Mouse (Mus musculus) brain, embryonic 14.5 days (tissue): ENCODE measurements at regions not wholly inside any gene's neighbourhood (a gene's known extent, or its start where the extent isn't known, plus 50 kb on each side); places are given as distances from the start of the nearest gene placed in this dataset.

Experiments used
- CTCF ChIP-seq: fragments of 200-500 bp; IDR thresholded peaks from 2 replicates; pipeline ENCODE4 v1.5.1; 2012; ENCODE audit warnings: inconsistent platforms, mild to moderate bottlenecking, moderate library complexity, borderline replicate concordance; ENCODE audit not compliant: insufficient read depth, insufficient read length; ENCODE audit errors: extremely low read depth
- POLR2A ChIP-seq: fragments of 200-500 bp; IDR thresholded peaks from 2 replicates; pipeline ENCODE4 v1.6.1; 2012; ENCODE audit warnings: mild to moderate bottlenecking, inconsistent platforms, borderline replicate concordance; ENCODE audit not compliant: poor library complexity, insufficient read depth, insufficient read length, severe bottlenecking; ENCODE audit errors: extremely low read depth

- no peak for TF ChIP-seq POLR2A
- TF ChIP-seq CTCF: no peak
These were observed 126.6 kb upstream of the Thsd7b start for GRCm38 (mm10) chr1:129146395-129147094.
